Mouse (Mus musculus) lung, adult 2 months (tissue): ENCODE measurements at regions not wholly inside any gene's neighbourhood (a gene's known extent, or its start where the extent isn't known, plus 50 kb on each side); places are given as distances from the start of the nearest gene placed in this dataset.

Source experiments
- DNase-seq: peaks from one replicate; pipeline ENCODE4 v3.0.0; 2022
- H3K4me1 ChIP-seq: fragments of 200-500 bp; 2 replicates; pipeline ENCODE4 v1.6.1; 2011; ENCODE audit warnings: low read length; ENCODE audit not compliant: control insufficient read depth, insufficient read depth
- H3K4me3 ChIP-seq: fragments of 200-500 bp; replicated peaks from 2 replicates; pipeline ENCODE3; 2011; ENCODE audit warnings: low read depth, mild to moderate bottlenecking, control low read depth, low read length; ENCODE audit errors: extremely low read depth
- CTCF ChIP-seq: fragments of 200-500 bp; IDR thresholded peaks from 2 replicates; pipeline ENCODE4 v1.5.1; 2011; ENCODE audit warnings: mild to moderate bottlenecking, low read length, control low read depth; ENCODE audit not compliant: insufficient read depth
- POLR2A ChIP-seq: fragments of 200-500 bp; IDR thresholded peaks from 2 replicates; pipeline ENCODE4 v1.6.1; 2011; ENCODE audit warnings: low read depth, mild to moderate bottlenecking, control low read depth, low read length, borderline replicate concordance; ENCODE audit errors: extremely low read depth
- WGBS: fragments of 180-500 bp; shearing (Covaris S2); methylation state at CpG from one replicate; pipeline ENCODE4 v1.1.7; 2018; 5-methylcytosine and 5-hydroxymethylcytosine counted together

DNA sequence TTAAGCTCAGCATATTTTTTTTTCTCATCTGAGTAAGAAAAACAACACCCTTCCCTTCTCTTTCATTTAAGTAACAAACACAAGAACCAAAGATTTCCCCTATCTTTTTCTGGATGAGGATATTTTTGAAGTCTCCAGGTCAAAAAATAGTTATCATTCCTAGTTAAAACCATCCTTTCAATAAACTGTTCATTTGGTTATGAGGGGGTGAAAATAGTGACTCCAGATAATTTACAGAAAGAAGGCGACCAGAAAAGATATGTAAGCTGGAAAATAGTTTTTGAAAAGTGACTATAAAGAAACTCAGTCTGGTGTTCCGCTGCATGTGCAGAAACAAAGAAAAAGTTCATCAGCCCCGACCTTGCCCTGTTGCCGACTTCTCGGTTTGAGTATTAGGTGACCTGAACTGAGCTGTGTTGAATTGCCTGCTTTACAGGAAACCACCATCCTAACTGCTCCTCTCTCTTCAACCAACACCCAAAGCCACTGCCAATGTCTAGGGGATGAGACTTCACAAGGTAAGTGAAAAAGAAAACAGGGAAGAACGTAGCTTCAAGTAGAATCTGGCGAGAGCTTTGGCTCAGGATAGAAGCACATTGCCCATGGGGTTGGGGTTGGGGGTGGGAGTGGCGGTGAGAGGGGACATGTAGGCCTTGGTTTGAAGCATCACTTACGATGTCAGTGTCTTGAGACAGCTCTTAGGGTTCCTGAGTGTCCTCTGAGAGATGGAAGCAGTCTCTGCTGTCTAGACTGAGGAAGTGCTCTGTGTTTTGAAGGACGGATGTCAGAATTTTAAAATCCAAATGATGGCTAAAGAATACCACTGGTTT lies 104.6 kb downstream of the Ube2e3 start:
- no peak for DNase-seq
- no peaks in the 10 kb centered on the region for H3K4me1 ChIP-seq
- no peak overlapping the region for H3K4me3 ChIP-seq
- TF ChIP-seq POLR2A (no peak), CTCF (no peak)
- 85% methylated on average over 10 of the region's 10 CpGs for WGBS

DNA sequence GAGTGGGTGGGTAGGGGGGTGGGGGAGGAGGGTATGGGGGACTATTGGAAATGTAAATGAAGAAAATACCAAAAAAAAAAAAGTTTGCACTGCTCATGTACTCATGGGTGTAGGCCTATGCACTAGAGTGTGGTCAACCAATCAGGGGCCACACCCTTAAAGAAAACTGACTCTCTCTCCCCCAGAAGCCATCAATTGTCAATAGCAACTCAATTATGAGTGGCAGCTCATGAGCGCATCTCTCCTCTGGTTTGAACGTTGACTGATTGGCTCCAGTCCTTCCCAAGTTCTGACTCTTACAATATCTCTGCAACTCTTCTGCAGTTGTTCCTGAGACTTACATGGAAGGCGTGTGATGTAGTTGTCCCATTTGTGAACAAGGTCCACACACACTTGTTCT lies 105.9 kb downstream of the Ube2e3 start:
- TF ChIP-seq CTCF, result no peak
- TF ChIP-seq POLR2A, result no peak
- DNase-seq, result no peak
- H3K4me1 ChIP-seq, result no peaks in the 10 kb centered on the region
- WGBS, result 93% methylated on average over 3 of the region's 3 CpGs
- H3K4me3 ChIP-seq, result no peak overlapping the region

DNA sequence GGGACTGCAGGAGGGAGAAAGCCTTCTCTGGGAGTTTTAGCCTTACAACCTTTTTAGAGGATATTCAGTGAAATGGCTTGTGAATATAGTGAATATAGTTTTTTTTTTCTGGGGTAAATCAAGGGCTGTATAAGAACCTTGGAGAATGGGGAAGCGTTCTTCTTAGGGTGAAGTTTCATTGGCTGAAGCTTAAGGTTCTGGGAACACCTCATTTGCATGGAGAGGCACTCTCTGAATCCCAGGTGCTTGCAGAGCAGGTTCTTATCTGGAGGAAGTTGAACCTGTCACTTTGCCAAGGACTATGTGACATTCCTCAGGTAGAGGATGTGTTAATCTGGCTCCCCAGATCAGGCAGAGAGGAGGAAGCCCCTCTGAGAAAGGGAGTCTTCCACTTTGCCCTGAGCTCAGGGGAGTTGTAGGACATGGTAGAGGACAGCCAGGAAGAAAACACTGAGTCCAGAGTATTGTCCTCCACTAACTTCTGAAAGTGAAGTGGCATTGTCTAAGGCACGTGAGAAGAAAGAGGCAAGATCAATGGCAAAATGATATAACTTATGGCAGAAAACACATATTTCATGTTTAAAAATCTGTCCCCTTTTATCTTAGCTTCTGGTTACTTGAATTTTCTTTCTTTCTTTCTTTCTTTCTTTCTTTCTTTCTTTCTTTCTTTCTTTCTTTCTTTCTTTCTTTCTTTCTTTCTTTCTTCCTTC lies 106.9 kb downstream of the Ube2e3 start:
- 66% methylated on average over 2 of the region's 2 CpGs for WGBS
- no peaks in the 10 kb centered on the region for H3K4me1 ChIP-seq
- DNase-seq, result no peak
- H3K4me3 ChIP-seq, result no peak overlapping the region
- TF ChIP-seq POLR2A (no peak), CTCF (no peak)

DNA sequence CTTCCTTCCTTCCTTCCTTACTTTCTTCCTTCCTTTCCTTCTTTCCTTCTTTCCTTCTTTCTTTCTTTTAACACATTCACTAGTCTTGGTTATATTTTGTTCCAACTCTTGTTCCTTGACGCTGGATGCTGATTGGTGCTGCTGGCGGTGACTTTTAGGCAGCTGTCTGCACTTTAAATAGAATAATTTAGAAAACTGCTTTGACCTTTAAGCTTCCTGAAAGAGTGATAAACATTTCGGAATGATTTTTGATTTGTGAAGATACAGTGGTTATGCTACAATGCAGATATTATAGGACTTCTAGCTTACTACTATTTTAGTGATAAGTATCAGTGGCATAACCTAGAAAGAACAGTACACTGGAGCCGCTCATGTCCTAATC lies 107.5 kb downstream of the Ube2e3 start:
- WGBS, result 72% methylated on average over 4 of the region's 4 CpGs
- TF ChIP-seq POLR2A, result no peak
- TF ChIP-seq CTCF, result no peak
- DNase-seq, result no peak
- Histone ChIP-seq H3K4me1 (no peaks in the 10 kb centered on the region), H3K4me3 (no peak overlapping the region)

DNA sequence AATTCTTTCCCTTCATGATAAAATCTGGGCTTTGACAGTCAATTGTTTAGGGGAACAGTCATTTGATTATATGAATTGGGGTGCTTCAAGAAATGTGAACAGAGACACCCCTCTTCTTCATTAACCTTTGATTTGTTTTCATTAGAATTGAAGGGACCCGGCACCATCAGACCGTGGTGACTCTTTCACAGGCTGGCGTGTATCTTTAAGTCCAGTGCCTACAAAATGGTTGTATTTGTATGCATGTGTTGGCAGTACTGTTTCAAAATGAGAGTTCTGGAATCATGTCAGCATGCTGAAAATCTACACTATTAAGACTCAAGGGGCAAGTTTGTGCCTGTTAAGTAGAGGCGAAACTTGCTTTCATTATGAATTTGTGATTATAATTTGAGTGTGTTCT lies 108.2 kb downstream of the Ube2e3 start:
- TF ChIP-seq CTCF (no peak), POLR2A (no peak)
- 89% methylated on average over 4 of the region's 4 CpGs for WGBS
- Histone ChIP-seq H3K4me1 (no peaks in the 10 kb centered on the region), H3K4me3 (no peak overlapping the region)
- no peak for DNase-seq

DNA sequence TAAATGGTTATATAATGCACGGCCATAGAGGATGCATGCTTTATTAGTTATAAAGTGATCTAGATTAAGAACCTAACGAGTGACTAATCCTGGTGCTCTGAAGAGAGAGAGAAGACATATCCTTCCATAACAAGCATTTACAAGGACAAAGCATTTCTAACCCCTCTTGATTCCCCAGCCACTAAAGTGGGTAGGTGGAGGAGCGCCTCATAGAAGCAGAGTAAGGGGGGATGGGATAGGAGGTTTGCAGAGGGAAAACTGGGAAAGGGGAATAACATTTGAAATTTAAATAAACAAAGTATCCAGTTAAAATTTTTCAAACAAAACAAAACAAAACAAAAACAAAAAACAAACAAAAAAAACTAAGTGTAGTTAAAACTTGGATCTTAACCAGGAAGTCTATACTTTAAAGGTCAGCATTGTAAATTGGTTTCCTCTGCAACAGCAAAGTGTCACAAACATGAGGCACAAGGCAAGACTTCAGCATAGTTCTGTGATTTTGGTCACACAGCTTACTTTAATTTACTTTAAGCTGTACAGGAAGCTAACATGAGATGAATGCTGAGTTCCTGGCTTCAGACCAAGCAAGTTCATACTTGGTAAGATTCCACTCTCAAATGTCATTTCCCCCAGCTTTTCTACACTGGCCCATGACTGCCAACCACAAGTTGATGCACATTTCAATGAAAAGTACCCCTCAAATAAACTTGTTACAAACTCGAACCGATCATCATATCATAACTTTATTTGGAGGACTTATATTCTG lies 109.9 kb downstream of the Ube2e3 start:
- TF ChIP-seq CTCF, result no peak
- TF ChIP-seq POLR2A, result no peak
- Histone ChIP-seq H3K4me1 (no peaks in the 10 kb centered on the region), H3K4me3 (no peak overlapping the region)
- 75% methylated on average over 5 of the region's 5 CpGs for WGBS
- DNase-seq, result no peak

DNA sequence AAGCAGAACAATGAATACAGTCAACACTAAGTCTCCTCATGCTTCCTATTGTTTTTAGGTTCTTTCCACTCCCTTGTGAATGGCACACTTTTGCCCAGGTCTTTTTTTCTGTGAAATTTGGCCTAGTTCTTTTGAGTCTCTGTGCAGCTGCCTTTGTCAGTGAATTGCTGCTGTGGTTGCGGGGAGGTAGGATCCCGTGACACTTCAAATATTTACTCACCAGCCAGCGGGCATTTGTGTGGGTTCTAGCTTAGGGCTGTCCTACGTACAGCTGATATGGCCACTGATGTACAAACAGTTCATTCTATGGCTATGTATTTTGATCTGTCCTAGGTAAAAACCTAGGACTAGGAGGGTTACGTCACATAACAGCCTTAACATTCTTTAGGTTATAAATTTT lies 112.1 kb downstream of the Ube2e3 start:
- no peak for DNase-seq
- WGBS, result 76% methylated on average over 5 of the region's 5 CpGs
- Histone ChIP-seq H3K4me3 (no peak overlapping the region), H3K4me1 (no peaks in the 10 kb centered on the region)
- TF ChIP-seq CTCF (no peak), POLR2A (no peak)

DNA sequence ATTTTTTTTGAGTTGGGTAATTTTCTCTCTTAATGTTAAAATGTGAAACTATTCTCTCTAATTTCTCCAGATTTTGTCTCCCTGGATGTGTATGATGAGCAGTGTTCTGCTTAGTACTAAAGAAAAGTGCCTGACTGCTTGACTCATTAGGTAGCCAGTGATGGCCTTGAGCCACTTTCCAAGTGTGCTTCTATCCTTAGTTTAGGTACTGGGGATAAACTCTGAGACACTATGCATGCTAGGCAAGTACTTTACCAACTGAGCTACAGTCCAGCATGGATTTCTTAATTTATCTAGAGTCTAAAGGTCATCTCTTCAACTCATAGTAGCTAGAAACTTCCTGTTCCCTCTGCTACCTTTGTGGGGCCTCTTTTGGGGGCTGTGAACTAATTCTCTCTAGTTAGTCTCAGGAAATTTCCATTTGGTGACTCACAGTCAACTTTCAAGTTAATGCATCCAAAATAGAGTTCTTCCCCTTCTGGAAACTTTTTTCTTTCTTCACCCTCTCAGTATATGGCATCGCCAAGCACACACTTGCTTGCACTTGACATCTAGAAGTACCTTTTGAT lies 112.8 kb downstream of the Ube2e3 start:
- TF ChIP-seq CTCF (no peak), POLR2A (no peak)
- H3K4me1 ChIP-seq, result no peaks in the 10 kb centered on the region
- WGBS, result 79% methylated on average over 1 of the region's 1 CpGs

DNA sequence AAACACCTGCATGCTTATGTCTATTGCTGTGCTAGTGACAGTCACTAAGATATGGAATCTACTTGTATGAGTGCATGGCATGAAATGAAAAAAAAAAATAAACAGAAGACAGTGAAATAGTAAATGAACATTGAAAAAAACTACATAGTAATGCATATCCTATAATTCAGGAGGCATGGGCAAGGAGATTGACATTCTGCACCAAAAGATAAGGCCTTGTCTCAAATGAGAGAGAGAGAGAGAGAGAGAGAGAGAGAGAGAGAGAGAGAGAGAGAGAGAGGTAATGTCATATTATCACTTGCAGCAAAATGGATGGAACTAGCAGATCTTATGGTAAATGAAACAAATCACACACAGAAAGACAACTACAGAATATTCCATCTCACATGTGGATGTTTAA lies 115.4 kb downstream of the Ube2e3 start:
- DNase-seq, result no peak
- TF ChIP-seq POLR2A, result no peak
- TF ChIP-seq CTCF, result no peak
- Histone ChIP-seq H3K4me1 (no peaks in the 10 kb centered on the region), H3K4me3 (no peak overlapping the region)

More for the DNA sequence above, 112.8 kb downstream of the Ube2e3 start:
- H3K4me3 ChIP-seq, result no peak overlapping the region
- DNase-seq, result no peak

DNA sequence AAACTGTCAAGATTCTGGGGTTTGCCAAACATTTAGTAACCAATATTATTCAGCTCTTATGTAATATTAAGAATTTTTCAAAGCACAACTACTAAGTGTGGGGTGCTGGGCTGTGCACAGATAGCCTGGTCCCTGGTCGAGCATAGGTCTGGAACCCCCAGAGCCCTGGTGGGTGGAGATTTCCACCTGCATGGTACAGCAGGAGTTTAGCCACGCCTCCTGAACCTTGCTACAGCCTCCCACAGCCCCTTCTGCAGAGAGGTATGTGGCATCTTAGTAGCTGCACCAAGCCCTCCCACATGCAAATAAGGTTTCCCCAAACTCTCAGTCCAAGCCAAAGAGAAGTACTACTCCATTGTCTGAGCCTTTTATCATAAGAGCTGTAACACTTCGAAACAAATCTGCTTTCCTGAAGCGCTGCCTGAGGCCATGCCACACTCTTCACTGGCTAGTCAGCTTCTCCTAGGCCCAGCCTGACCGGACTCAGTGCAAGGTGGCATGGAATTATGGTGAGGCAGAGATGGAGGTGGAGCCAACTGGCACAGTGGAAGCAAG lies 116.1 kb downstream of the Ube2e3 start:
- H3K4me3 ChIP-seq, result no peak overlapping the region
- no peak for TF ChIP-seq CTCF
- no peak for TF ChIP-seq POLR2A
- DNase-seq, result no peak
- H3K4me1 ChIP-seq, result no peaks in the 10 kb centered on the region
- 72% methylated on average over 5 of the region's 5 CpGs for WGBS
